Mouse (Mus musculus): Measurements from ENCODE around the gene H2afv.

- TF ChIP-seq GATA1 (IDR thresholded peaks at IDR 0.05; ENCODE audit: borderline replicate concordance, low read length), result no peak
- no peak for TF ChIP-seq FLI1 (IDR thresholded peaks at IDR 0.05; ENCODE audit: low read length)
Measured at GRCm38 (mm10) chr11:6489257-6489656, 45.0 kb upstream of the H2afv start.

Measured in megakaryocyte, embryonic 14.5 days (primary cell).